Mouse (Mus musculus): ENCODE measurements around the gene Gm47189.
"Not testable (repeated sequence)": the region's sequence is repeated elsewhere in the genome, so short reads cannot be mapped to it uniquely, and the experiment has no call there.

Gene Gm47189

GRCm38 (mm10) chr14:41772341-41772740, at the start of gene Gm47189:
Gm47189 (minus strand) TSS chr14:41772441.
- DNase-seq, result not testable (repeated sequence)

GRCm38 (mm10) chr14:41755931-41756330, 16.3 kb downstream of the Gm47189 start:
- not testable (repeated sequence) for DNase-seq

DNA sequence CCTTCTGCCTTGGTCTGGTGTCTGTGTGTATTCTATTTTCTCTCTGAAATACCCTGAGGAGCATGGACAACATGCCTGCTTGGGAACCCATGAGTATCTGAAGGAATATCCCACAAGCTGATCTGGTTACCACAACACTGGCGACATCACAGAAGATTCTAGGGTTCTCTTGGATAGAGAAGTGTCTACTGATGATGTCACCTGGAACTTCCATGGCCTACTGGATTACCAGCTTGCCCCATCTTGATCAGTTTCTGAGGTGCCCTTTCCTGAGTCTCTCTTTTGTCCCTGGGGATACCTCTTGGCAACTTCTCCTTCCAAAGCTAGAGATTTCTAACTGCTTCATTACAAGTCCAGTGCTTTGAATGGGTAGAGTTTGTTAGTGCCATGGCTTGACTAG, 21.7 kb downstream of the Gm47189 start, which contains the start of gene Gm7929:
TSS of gene Gm7929 (minus strand) at position 101 of the 400 bp plus-strand sequence.
- DNase-seq, result not testable (repeated sequence)

- DNase-seq, result not testable (repeated sequence)
Observed at GRCm38 (mm10) chr14:41723437-41723836, 48.8 kb downstream of the Gm47189 start.

GRCm38 (mm10) chr14:41717180-41717579, 55.1 kb downstream of the Gm47189 start:
- not testable (repeated sequence) for DNase-seq

Data from cerebellum, postnatal 10 days (tissue).